Comparison of ENCODE assay signal across 8 mouse cellular contexts in genomic region chr4:98395346-98395689, GRCm38 (mm10). TPM values are rescaled to one million over a fixed set of nuclear protein-coding genes. Genes with fewer than 3 reads are reported as not detected.
DNase-seq lines count a peak whose midpoint lies in the region; ATAC-seq and TF ChIP-seq lines count a peak whose summit lies in the region.

No protein-coding gene starts in this region.

- no peak for ATAC-seq in kidney, embryonic 15.5 days (replicated peaks; ENCODE audit: low FRiP score)
- no peak; the same call in 1 of the 2 replicates for ATAC-seq in hindbrain, embryonic 12.5 days (ENCODE audit: low FRiP score)
- ATAC-seq in midbrain, embryonic 14.5 days (ENCODE audit: low FRiP score, low TSS enrichment), result no peak

- peak overlapping the region; percentile 83 for H3K4me3 ChIP-seq in kidney, embryonic 15.5 days (replicated peaks)
- H3K4me3 ChIP-seq in bone marrow macrophage, adult 2 months (ENCODE audit: insufficient read depth, low read length), result peak overlapping the region; percentile 83
- peak overlapping the region; percentile 69 for H3K4me3 ChIP-seq in hindbrain, embryonic 12.5 days
- peak overlapping the region; percentile 80 for H3K4me3 ChIP-seq in midbrain, embryonic 14.5 days (replicated peaks; ENCODE audit: low read depth, low read length)

- peaks cover 4% of the 10 kb centered on the region for H3K4me1 ChIP-seq in kidney, embryonic 15.5 days
- 0 out of 2 replicates have a peak, but pooled peaks cover 5% of the 10 kb centered on the region for H3K4me1 ChIP-seq in bone marrow macrophage, adult 2 months (ENCODE audit: control insufficient read depth, insufficient read depth, low read length)
- no peaks in the 10 kb centered on the region for H3K4me1 ChIP-seq in hindbrain, embryonic 12.5 days
- H3K4me1 ChIP-seq in midbrain, embryonic 14.5 days (ENCODE audit: control insufficient read depth, insufficient read depth, low read length), result 0 out of 2 replicates have a peak, but pooled peaks cover 5% of the 10 kb centered on the region

- no peak for TF ChIP-seq CTCF in bone marrow macrophage, adult 2 months (IDR thresholded peaks at IDR 0.05; ENCODE audit: low read depth, low read length)

- intact Hi-C loops in left cerebral cortex, postnatal 25 days (cut with DNase I), result no loop called here

- no peak for DNase-seq in kidney, postnatal 25 days
- DNase-seq in midbrain, embryonic 14.5 days, result peak; percentile 64
- DNase-seq in left cerebral cortex, postnatal 25 days (ENCODE audit: low spot score in 2 of 2), result no peak
- DNase-seq in ovary, adult 18-20 months (ENCODE audit: low spot score), result no peak
- DNase-seq in natural killer cell, adult 2 months (ENCODE audit: low spot score in 2 of 2), result no peak

- no peak for TF ChIP-seq POLR2A in bone marrow macrophage, adult 2 months (IDR thresholded peaks at IDR 0.05; ENCODE audit: borderline replicate concordance, low read depth, low read length)

- WGBS in kidney, embryonic 15.5 days, result 3% methylated on average over 7 of the region's 7 CpGs
- WGBS in hindbrain, embryonic 12.5 days, result 2% methylated on average over 7 of the region's 7 CpGs
- 2% methylated on average over 7 of the region's 7 CpGs for WGBS in midbrain, embryonic 14.5 days

- H3K27ac ChIP-seq in kidney, embryonic 15.5 days, result peak overlapping the region; percentile 93
- H3K27ac ChIP-seq in bone marrow macrophage, adult 2 months (ENCODE audit: insufficient read depth, low read depth, low read length), result no peak overlapping the region
- peak overlapping the region; percentile 77 for H3K27ac ChIP-seq in hindbrain, embryonic 12.5 days
- peak overlapping the region; percentile 80 for H3K27ac ChIP-seq in midbrain, embryonic 14.5 days (replicated peaks; ENCODE audit: low read depth, low read length)

- peak overlapping the region; percentile 97 for H3K9ac ChIP-seq in kidney, embryonic 15.5 days
- H3K9ac ChIP-seq in hindbrain, embryonic 12.5 days, result peak overlapping the region; percentile 75
- H3K9ac ChIP-seq in midbrain, embryonic 14.5 days (replicated peaks; ENCODE audit: low read length), result peak overlapping the region; percentile 98

- no peaks in the 10 kb centered on the region for H3K36me3 ChIP-seq in kidney, embryonic 15.5 days
- H3K36me3 ChIP-seq in hindbrain, embryonic 12.5 days, result no peaks in the 10 kb centered on the region
- H3K36me3 ChIP-seq in midbrain, embryonic 14.5 days (ENCODE audit: control insufficient read depth, insufficient read depth, low read length), result no peaks in the 10 kb centered on the region

- H3K9me3 ChIP-seq in kidney, embryonic 15.5 days (replicated peaks), result no peaks in the 10 kb centered on the region
- H3K9me3 ChIP-seq in hindbrain, embryonic 12.5 days (replicated peaks), result no peaks in the 10 kb centered on the region
- no peaks in the 10 kb centered on the region for H3K9me3 ChIP-seq in midbrain, embryonic 14.5 days (ENCODE audit: control insufficient read depth, low read length)

- peak overlapping the region; percentile 72 for H3K4me2 ChIP-seq in kidney, embryonic 15.5 days
- peak overlapping the region; percentile 85 for H3K4me2 ChIP-seq in hindbrain, embryonic 12.5 days (replicated peaks)
- peak overlapping the region; percentile 88 for H3K4me2 ChIP-seq in midbrain, embryonic 14.5 days (ENCODE audit: low read length)

- no peaks in the 10 kb centered on the region for H3K27me3 ChIP-seq in kidney, embryonic 15.5 days
- no peaks in the 10 kb centered on the region for H3K27me3 ChIP-seq in hindbrain, embryonic 12.5 days
- H3K27me3 ChIP-seq in midbrain, embryonic 14.5 days (ENCODE audit: control insufficient read depth, insufficient read depth, low read length), result no peaks in the 10 kb centered on the region

RNA-seq across cellular contexts. Expression of gene Patj, which starts 0.3 kb away (rescaled TPM):
- polyA plus RNA-seq in kidney, embryonic 15.5 days (2015; fragmentation: Nextera tagmentation; extraction: Ambion mirVana), result 26.5 and 26.6 TPM in 2 replicates
- 0.38 and 1.2 TPM in 2 replicates for polyA plus RNA-seq in bone marrow macrophage, adult 2 months (2012; ENCODE audit: insufficient read depth, insufficient read length, missing spikeins)
- polyA plus RNA-seq in hindbrain, embryonic 12.5 days (2016; fragmentation: Nextera tagmentation; extraction: Ambion mirVana), result 14.9 and 16.1 TPM in 2 replicates
- 8.0 and 9.0 TPM in 2 replicates for polyA plus RNA-seq in midbrain, embryonic 14.5 days (2014; fragmentation: Nextera tagmentation; extraction: Ambion mirVana)
- total RNA-seq in left cerebral cortex, postnatal 25 days (2021), result 10 to 100 TPM; 11.0 to 15.8 TPM

RNA-seq across cellular contexts. Expression of gene Tm2d1, which starts 12.2 kb away (rescaled TPM):
- 99.6 and 113 TPM in 2 replicates for polyA plus RNA-seq in kidney, embryonic 15.5 days (2015; fragmentation: Nextera tagmentation; extraction: Ambion mirVana)
- 75.3 and 75.8 TPM in 2 replicates for polyA plus RNA-seq in bone marrow macrophage, adult 2 months (2012; ENCODE audit: insufficient read depth, insufficient read length, missing spikeins)
- 105 TPM in 2 replicates for polyA plus RNA-seq in hindbrain, embryonic 12.5 days (2016; fragmentation: Nextera tagmentation; extraction: Ambion mirVana)
- 128 and 140 TPM in 2 replicates for polyA plus RNA-seq in midbrain, embryonic 14.5 days (2014; fragmentation: Nextera tagmentation; extraction: Ambion mirVana)
- 10 to 100 TPM; 44.7 to 45.1 TPM for total RNA-seq in left cerebral cortex, postnatal 25 days (2021)
